Mouse (Mus musculus): ENCODE results near the gene Syt16.

DNA sequence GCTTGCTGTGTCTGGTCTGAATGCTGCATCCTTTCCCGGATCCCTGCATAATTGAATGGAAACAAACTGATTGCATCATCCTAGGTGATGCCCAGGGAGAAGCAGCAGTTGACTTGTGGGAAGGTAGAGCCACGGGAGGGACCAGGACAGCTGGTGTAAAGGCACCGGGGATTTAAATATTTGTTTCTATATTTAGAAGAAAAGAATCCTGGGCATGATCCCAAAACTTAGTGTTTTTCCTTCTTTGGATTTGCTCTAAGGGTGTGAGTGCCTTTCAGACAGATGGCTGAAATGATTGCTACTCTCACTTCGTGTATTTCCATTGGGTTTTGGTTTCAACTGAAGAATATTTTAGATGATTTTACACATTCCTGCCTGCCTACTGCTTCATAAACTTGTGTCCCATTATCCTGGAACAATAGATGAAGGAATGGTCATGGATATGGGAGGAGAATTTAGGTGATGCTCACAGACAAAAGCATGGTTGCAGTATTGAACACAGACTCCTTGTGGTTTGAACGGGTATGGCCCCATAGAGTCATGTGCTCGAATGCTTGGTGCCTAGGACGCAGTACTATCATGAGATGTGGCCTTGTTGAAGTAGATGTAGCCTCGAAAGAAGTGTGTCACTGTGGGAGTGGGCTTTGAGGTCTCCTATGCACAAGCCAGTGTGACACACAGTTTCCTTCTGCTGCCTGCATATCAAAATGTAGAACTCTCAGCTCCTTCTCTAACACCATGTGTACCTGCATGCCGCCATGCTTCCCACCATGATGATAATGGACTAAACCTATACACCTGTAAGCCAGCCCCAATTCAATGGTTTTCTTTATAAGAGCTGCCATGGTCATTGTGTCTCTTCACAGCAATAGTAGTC is 306.2 kb downstream of the Syt16 start:
- TF ChIP-seq CTCF (IDR thresholded peaks at IDR 0.05) (no peak), EP300 (IDR thresholded peaks at IDR 0.05) (no peak)

Measured in lung, postnatal 0 days (tissue).